10 mouse cellular contexts compared by ENCODE assay signal in the genomic region with DNA sequence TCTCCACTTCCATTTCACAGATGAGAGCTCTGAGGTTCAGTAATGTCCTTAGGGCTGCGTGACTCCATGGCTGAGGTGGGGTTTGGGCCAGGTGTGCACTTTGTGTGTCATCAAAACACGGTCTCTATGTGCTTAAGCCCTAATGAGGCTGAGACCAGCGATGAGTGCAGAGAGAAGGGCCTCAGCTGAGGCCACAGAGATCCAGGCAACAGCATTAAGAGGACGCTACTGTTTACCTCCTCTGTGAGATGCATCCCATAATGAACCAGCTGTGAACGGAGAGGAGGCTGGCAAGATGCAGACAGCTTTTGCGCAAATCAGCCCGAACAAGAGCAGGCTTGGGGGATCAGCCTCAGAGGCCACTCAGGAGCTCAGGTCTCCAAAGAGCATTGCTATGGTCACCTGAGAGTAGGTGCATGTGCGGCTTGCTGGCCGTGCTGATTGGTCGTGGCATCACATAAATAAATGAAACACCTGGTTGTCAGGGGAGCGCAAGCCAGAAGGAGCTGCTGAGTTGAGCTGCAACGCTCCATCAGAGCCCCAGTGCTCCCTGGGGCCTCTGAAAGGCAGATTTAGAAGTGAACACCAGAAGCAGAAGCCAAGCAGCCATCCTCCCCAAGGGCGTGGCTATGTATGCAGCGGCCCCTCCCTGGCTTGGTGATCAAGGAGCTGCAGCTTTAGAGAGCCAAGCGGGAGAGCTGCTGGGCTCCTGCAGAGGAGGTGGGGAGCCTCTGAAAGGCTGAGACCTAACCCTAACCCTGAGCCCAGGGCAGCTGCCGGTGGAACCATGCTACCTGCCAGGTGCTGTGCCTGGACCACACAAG.
DNase-seq lines count a peak whose midpoint lies in the region; ATAC-seq lines count a peak whose summit lies in the region.
"Had no signal": no experiment of that assay in that cellular context is flagged by ENCODE, and none has a peak within 500 bp of the region (broad histone marks: within the 10 kb centered on the region; RNA-seq: fewer than 3 reads in every experiment).

No protein-coding gene starts in this region.

- peaks cover 42% of the 10 kb centered on the region for H3K36me3 ChIP-seq in heart, embryonic 16.5 days (ENCODE audit: control insufficient read depth, insufficient read depth)
- peaks cover 18% of the 10 kb centered on the region for H3K36me3 ChIP-seq in heart, embryonic 11.5 days (ENCODE audit: control insufficient read depth, insufficient read depth, low read length)
- peaks cover 75% of the 10 kb centered on the region for H3K36me3 ChIP-seq in embryonic facial prominence, embryonic 13.5 days
- H3K36me3 ChIP-seq in limb, embryonic 13.5 days = peaks cover 80% of the 10 kb centered on the region
- H3K36me3 ChIP-seq in neural tube, embryonic 12.5 days = peaks cover 64% of the 10 kb centered on the region

- no peak for DNase-seq in cerebellum, postnatal 14 days
- DNase-seq in thymus, postnatal 25 days = no peak
- DNase-seq in layer of hippocampus, postnatal 36 days = no peak
- DNase-seq: kidney, adult 9 months; lung, postnatal 14 days had no signal

- peak overlapping the region; percentile 48 for H3K27ac ChIP-seq in heart, embryonic 16.5 days (ENCODE audit: low read length)
- H3K27ac ChIP-seq in heart, embryonic 11.5 days (ENCODE audit: low read depth, low read length) = no peak overlapping the region
- H3K27ac ChIP-seq in embryonic facial prominence, embryonic 13.5 days = peak overlapping the region; percentile 9; the same call in 1 of the 2 replicates
- no peak overlapping the region; the same call in 1 of the 2 replicates for H3K27ac ChIP-seq in limb, embryonic 13.5 days
- H3K27ac ChIP-seq in neural tube, embryonic 12.5 days = peak overlapping the region; percentile 46; the same call in 1 of the 2 replicates

- peak; percentile 23; the same call in 1 of the 2 replicates for ATAC-seq in heart, embryonic 16.5 days (replicated peaks; ENCODE audit: extremely low read depth, insufficient read depth, low FRiP score)
- ATAC-seq in heart, embryonic 11.5 days (replicated peaks; ENCODE audit: insufficient number of reproducible peaks, low FRiP score, low TSS enrichment) = no peak
- ATAC-seq in embryonic facial prominence, embryonic 13.5 days (ENCODE audit: insufficient number of reproducible peaks, insufficient read depth, low FRiP score, low TSS enrichment, low read depth) = no peak
- ATAC-seq in limb, embryonic 13.5 days (ENCODE audit: low FRiP score, low read depth) = 0 out of 2 replicates have a peak, but pooled peaks have one; percentile 30
- ATAC-seq in neural tube, embryonic 12.5 days (ENCODE audit: low FRiP score, low read depth) = peak; percentile 41; the same call in 1 of the 2 replicates

- peak overlapping the region; percentile 15; the same call in 1 of the 2 replicates for H3K9ac ChIP-seq in heart, embryonic 16.5 days (ENCODE audit: low read length)
- H3K9ac ChIP-seq in heart, embryonic 11.5 days (ENCODE audit: low read depth, low read length) = no peak overlapping the region
- peak overlapping the region; percentile 36 for H3K9ac ChIP-seq in embryonic facial prominence, embryonic 13.5 days
- H3K9ac ChIP-seq in limb, embryonic 13.5 days = no peak overlapping the region
- H3K9ac ChIP-seq in neural tube, embryonic 12.5 days = no peak overlapping the region

- no peaks in the 10 kb centered on the region for H3K9me3 ChIP-seq in heart, embryonic 16.5 days (replicated peaks; ENCODE audit: control insufficient read depth, low read length)
- no peaks in the 10 kb centered on the region for H3K9me3 ChIP-seq in heart, embryonic 11.5 days (replicated peaks; ENCODE audit: control insufficient read depth, low read length)
- no peaks in the 10 kb centered on the region for H3K9me3 ChIP-seq in embryonic facial prominence, embryonic 13.5 days
- H3K9me3 ChIP-seq in limb, embryonic 13.5 days = no peaks in the 10 kb centered on the region
- H3K9me3 ChIP-seq in neural tube, embryonic 12.5 days = no peaks in the 10 kb centered on the region

- H3K4me3 ChIP-seq in heart, embryonic 16.5 days (ENCODE audit: low read length) = no peak overlapping the region
- H3K4me3 ChIP-seq in heart, embryonic 11.5 days (ENCODE audit: low read depth, low read length) = no peak overlapping the region
- no peak overlapping the region for H3K4me3 ChIP-seq in embryonic facial prominence, embryonic 13.5 days
- H3K4me3 ChIP-seq in limb, embryonic 13.5 days = no peak overlapping the region
- H3K4me3 ChIP-seq in neural tube, embryonic 12.5 days = no peak overlapping the region

- peaks cover 38% of the 10 kb centered on the region for H3K4me1 ChIP-seq in heart, embryonic 16.5 days (ENCODE audit: control insufficient read depth, insufficient read depth, low read length)
- peaks cover 31% of the 10 kb centered on the region for H3K4me1 ChIP-seq in heart, embryonic 11.5 days (ENCODE audit: control insufficient read depth, insufficient read depth, low read length)
- peaks cover 30% of the 10 kb centered on the region for H3K4me1 ChIP-seq in embryonic facial prominence, embryonic 13.5 days
- H3K4me1 ChIP-seq in limb, embryonic 13.5 days = peaks cover 36% of the 10 kb centered on the region
- peaks cover 34% of the 10 kb centered on the region for H3K4me1 ChIP-seq in neural tube, embryonic 12.5 days

- no peaks in the 10 kb centered on the region for H3K27me3 ChIP-seq in heart, embryonic 16.5 days (ENCODE audit: control insufficient read depth, insufficient read depth, low read length)
- H3K27me3 ChIP-seq in heart, embryonic 11.5 days (ENCODE audit: control insufficient read depth, insufficient read depth, low read length) = no peaks in the 10 kb centered on the region
- no peaks in the 10 kb centered on the region for H3K27me3 ChIP-seq in embryonic facial prominence, embryonic 13.5 days
- H3K27me3 ChIP-seq in limb, embryonic 13.5 days = no peaks in the 10 kb centered on the region
- H3K27me3 ChIP-seq in neural tube, embryonic 12.5 days (replicated peaks) = no peaks in the 10 kb centered on the region

- WGBS in heart, embryonic 16.5 days = 50% methylated on average over 16 of the region's 16 CpGs
- 53% methylated on average over 16 of the region's 16 CpGs for WGBS in heart, embryonic 11.5 days (ENCODE audit: insufficient replicate concordance)
- WGBS in embryonic facial prominence, embryonic 13.5 days = 47% methylated on average over 16 of the region's 16 CpGs
- WGBS in limb, embryonic 13.5 days = 35% methylated on average over 16 of the region's 16 CpGs
- 43% methylated on average over 16 of the region's 16 CpGs for WGBS in neural tube, embryonic 12.5 days

- no peak overlapping the region for H3K4me2 ChIP-seq in heart, embryonic 16.5 days (ENCODE audit: low read depth, low read length)
- no peak overlapping the region for H3K4me2 ChIP-seq in heart, embryonic 11.5 days
- H3K4me2 ChIP-seq in embryonic facial prominence, embryonic 13.5 days = no peak overlapping the region
- H3K4me2 ChIP-seq in limb, embryonic 13.5 days (replicated peaks) = no peak overlapping the region
- H3K4me2 ChIP-seq in neural tube, embryonic 12.5 days (replicated peaks) = 0 out of 2 replicates have a peak overlapping the region, but pooled peaks have one; percentile 4

Comparison
In these comparisons a context has a peak if more than half of its experiments do, and no peak if none do; other contexts are left out.
1. ATAC-seq: peak in heart, embryonic 16.5 days (single experiment), limb, embryonic 13.5 days (single experiment) and neural tube, embryonic 12.5 days (single experiment); none in heart, embryonic 11.5 days (single experiment) and embryonic facial prominence, embryonic 13.5 days (single experiment).
2. H3K27ac ChIP-seq: peak in heart, embryonic 16.5 days (single experiment), embryonic facial prominence, embryonic 13.5 days (single experiment) and neural tube, embryonic 12.5 days (single experiment); none in heart, embryonic 11.5 days (single experiment) and limb, embryonic 13.5 days (single experiment).
3. H3K9ac ChIP-seq: peak in heart, embryonic 16.5 days (single experiment) and embryonic facial prominence, embryonic 13.5 days (single experiment); none in heart, embryonic 11.5 days (single experiment), limb, embryonic 13.5 days (single experiment) and neural tube, embryonic 12.5 days (single experiment).